Mouse (Mus musculus): ENCODE data around the gene Rnase4.

Gene Rnase4

DNA sequence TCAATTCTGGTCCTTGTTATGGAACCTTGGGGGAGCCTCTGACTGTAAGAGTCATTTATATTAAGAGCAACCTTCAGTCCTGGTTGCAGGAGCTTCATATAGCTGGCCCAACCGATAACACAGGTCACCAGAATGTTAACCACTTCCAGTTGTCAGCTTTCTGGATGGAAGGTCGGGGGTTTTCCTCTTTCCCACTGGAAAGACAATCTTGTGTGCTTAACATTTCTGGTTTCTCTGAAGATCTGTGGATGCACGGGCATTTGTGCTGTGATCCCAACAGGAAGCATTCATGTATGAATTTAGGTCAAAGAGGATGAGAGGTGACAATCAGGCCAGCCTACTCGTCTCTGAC is 38.7 kb downstream of the Rnase4 start:
- no peak for DNase-seq

DNA sequence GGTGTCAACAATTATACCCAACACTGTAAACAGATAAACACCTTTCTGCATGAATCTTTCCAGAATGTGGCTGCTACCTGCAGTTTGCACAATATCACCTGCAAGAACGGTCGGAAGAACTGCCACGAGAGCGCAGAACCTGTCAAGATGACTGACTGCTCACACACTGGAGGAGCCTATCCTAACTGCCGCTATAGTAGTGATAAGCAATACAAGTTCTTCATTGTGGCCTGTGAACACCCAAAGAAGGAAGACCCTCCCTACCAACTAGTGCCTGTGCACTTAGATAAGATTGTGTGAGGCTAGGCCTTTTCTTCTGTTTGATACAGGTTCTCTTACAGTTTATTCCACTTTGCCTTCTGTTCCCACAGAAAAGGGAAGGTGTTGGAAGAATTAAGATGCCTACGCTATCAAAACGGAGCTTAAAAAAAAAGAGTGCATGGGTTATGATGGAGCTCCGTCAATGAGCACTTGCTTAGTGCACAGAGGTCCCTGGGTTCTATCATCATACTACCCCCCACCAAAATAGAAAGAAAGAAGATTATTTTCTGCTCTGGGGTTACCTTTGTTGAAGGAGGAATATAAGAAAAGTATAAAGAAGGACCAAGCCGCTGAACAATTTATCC is 39.6 kb downstream of the Rnase4 start:
- DNase-seq, result no peak

DNA sequence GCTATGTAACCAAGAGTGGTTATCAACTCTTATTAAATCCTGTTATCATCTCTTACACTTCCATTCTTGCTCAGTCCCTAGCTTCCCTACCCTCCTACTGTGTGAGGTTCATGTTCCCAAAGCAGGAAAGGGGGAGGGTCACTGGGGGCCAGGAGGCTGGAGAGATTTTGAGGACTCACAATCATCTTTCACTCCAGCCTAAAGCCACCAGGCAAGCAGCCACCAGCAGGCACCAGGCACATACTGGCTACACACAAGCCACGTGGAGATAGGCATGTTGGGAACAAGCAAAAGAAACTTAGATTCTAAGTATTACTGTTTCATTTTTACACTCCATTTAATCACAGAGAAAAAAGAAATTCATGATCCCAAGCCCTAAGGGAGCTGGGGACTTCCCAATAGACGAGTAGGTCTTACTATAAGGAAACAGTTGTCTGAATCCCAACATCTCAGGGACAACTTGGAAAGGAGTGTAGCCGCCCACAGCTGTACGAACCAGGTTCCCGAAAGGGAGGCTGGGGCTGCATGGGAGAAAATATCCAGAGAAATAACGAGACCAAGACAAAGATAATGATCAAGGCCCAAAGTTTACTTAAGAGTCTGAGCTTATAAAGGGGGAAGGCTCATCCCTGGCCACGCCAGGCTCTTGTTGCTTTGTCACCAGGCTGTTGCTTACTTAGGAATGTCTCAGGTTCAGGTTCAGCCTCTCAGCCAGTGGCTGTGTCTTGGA is 40.4 kb downstream of the Rnase4 start:
- no peak for DNase-seq

- no peak for DNase-seq
Observed at GRCm38 (mm10) chr14:51132372-51132771, 41.5 kb downstream of the Rnase4 start.

- no peak for DNase-seq
Observed at GRCm38 (mm10) chr14:51140342-51140741, 49.5 kb downstream of the Rnase4 start.

DNA sequence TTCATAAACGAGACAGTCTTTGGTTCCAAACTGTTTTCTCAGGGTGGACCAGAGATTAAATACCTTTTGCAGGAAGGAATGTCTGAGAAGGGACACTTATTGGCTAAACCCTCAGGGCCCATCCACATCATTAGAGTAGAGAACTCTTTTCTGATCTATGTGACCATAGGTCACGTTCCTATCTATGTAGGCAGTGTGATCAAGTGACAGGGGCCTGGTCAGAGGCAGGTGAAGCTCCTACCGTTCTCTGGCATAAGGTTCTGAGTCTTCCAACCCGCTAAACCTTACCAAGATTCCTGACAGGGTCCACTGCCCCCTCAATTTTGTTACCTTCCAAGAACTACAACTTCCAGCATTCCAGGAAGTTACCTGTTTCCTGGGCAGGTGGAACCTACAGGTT is 51.2 kb downstream of the Rnase4 start:
- DNase-seq, result no peak

DNA sequence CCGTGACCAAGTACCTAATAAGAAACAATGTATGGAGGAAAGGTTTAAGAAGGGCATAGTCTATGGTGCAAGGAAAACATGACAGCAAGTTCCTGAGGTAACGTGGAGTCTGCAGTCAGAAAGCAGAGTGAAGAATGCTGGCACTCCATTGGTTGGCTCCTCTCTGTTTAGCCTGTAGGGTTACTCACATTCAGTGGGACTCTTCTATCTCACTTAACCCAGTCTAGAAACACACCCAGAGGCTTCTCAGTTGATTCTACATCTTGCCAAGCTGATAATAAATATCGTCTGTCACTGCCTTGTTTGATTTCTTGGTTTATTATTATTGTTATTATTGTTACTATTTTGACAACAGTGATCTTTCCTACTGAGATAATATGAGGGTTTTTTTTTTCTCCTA is 51.7 kb downstream of the Rnase4 start:
- no peak for DNase-seq

- peak; percentile 73 for DNase-seq
Observed at GRCm38 (mm10) chr14:51143287-51143686, 52.4 kb downstream of the Rnase4 start.

GRCm38 (mm10) chr14:51143937-51144336 is 53.1 kb downstream of the Rnase4 start:
- no peak for DNase-seq

DNA sequence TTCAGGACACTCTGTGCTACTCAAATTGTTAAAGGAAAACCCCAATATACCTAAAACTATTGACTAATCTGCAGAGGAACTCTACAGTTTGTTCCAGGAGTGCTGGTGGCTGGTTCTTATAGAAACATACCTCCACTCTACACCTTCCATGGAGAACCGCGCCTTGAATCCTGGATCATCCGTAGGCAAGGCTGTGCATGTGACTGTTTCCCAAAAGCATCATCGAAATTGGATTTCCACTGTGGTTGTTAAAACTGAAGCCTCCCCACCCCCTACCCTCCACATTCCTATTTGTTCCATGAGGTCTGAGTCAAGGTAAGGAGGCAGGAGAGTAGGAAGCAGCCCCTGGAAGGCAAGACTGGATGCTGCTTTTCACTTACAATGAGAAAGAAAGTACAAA is 53.6 kb downstream of the Rnase4 start:
- DNase-seq, result no peak

DNA sequence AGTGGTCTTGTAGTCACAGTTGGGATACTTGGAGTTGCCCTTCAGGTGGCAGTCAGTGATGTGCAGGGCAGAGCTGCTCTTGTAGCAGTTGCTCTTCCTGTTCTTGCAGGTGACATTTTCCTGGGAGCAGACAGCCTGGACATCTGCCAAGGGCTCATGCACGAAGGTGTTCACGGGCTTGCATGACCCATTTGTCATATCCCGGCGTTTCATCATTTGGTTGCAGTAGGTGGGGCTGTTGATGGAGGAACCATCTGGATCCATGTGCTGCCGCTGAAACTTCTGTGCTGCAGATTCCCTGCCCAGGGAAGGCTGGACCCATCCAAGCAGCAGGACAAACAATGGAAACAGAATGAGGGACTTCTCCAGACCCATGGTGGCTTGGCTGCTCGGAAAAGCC is 54.6 kb downstream of the Rnase4 start:
- peak; percentile 19 for DNase-seq

- no peak for DNase-seq
Observed at GRCm38 (mm10) chr14:51146685-51147084, 55.8 kb downstream of the Rnase4 start, which contains the start of gene Rnase1. Rnase1 (minus strand) TSS chr14:51146785.

GRCm38 (mm10) chr14:51148006-51148405 is 57.1 kb downstream of the Rnase4 start:
- DNase-seq, result no peak

DNA sequence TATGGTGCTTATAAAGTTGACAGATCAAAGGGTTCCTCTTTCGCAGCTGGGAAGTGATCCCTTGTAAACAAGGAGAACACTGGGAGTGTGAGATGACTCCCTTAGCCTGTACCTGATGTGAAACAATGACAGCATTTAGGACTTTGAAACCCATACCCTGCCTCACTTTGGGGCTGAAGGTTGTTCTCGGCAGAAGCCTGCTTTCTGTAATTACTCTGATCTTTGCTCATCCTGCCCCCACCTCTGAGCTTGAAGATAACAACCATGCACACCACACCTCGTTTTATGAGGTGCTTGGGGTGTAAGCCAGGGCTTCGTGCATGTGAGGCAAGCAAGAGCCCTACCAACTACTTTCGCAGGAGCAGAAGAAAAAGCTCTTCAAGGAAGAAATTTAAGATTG is 58.3 kb downstream of the Rnase4 start:
- DNase-seq, result no peak

GRCm38 (mm10) chr14:51150206-51150831 is 59.4 kb downstream of the Rnase4 start:
- no peak for DNase-seq

GRCm38 (mm10) chr14:51152249-51152870 is 61.5 kb downstream of the Rnase4 start:
- DNase-seq, result no peak
